Mouse (Mus musculus): ENCODE results near the gene Hsp90ab1. TPM values are rescaled to one million over a fixed set of nuclear protein-coding genes. Genes with fewer than 3 reads are reported as not detected.

Hsp90ab1 gene
- polyA plus RNA-seq, 1 experiment from 2014 or later: 1,571 TPM

GRCm38 (mm10) chr17:45566031-45566359, 7.1 kb downstream of the Hsp90ab1 start:
- no peaks in the 10 kb centered on the region for H3K9me3 ChIP-seq (ENCODE audit: control insufficient read depth, low read length)
- H3K36me3 ChIP-seq (ENCODE audit: control insufficient read depth, insufficient read depth, low read length): peaks cover 40% of the 10 kb centered on the region
- peaks cover 11% of the 10 kb centered on the region for H3K4me1 ChIP-seq (ENCODE audit: control insufficient read depth, insufficient read depth, low read depth, low read length)
- no peak overlapping the region for H3K4me3 ChIP-seq (ENCODE audit: low read length)
- no peak overlapping the region for H3K27ac ChIP-seq (ENCODE audit: low read depth, low read length)
- WGBS: 88% methylated on average over 1 of the region's 1 CpGs
- H3K4me2 ChIP-seq (ENCODE audit: low read length): no peak overlapping the region
- ATAC-seq: no peak
- H3K9ac ChIP-seq (ENCODE audit: low read depth, low read length): no peak overlapping the region
- H3K27me3 ChIP-seq (replicated peaks; ENCODE audit: control insufficient read depth, insufficient read depth, low read length): no peaks in the 10 kb centered on the region

GRCm38 (mm10) chr17:45565103-45565502, 8.0 kb downstream of the Hsp90ab1 start:
- Histone ChIP-seq H3K4me1 (ENCODE audit: control insufficient read depth, insufficient read depth, low read depth, low read length) (peaks cover 10% of the 10 kb centered on the region), H3K27me3 (replicated peaks; ENCODE audit: control insufficient read depth, insufficient read depth, low read length) (no peaks in the 10 kb centered on the region), H3K4me3 (ENCODE audit: low read length) (peak overlapping the region; percentile 66), H3K9ac (ENCODE audit: low read depth, low read length) (peak overlapping the region; percentile 75), H3K9me3 (ENCODE audit: control insufficient read depth, low read length) (no peaks in the 10 kb centered on the region), H3K27ac (ENCODE audit: low read depth, low read length) (no peak overlapping the region), H3K4me2 (ENCODE audit: low read length) (peak overlapping the region; percentile 84), H3K36me3 (ENCODE audit: control insufficient read depth, insufficient read depth, low read length) (peaks cover 34% of the 10 kb centered on the region)
- no peak for ATAC-seq
- 93% methylated on average over 11 of the region's 11 CpGs for WGBS

- 7% methylated on average over 18 of the region's 18 CpGs for WGBS
- ATAC-seq: peak; percentile 0; the same call in 1 of the 2 replicates
- Histone ChIP-seq H3K4me3 (ENCODE audit: low read length) (peak overlapping the region; percentile 66), H3K4me2 (ENCODE audit: low read length) (peak overlapping the region; percentile 84), H3K4me1 (ENCODE audit: control insufficient read depth, insufficient read depth, low read depth, low read length) (peaks cover 10% of the 10 kb centered on the region), H3K27me3 (replicated peaks; ENCODE audit: control insufficient read depth, insufficient read depth, low read length) (no peaks in the 10 kb centered on the region), H3K36me3 (ENCODE audit: control insufficient read depth, insufficient read depth, low read length) (peaks cover 29% of the 10 kb centered on the region), H3K9me3 (ENCODE audit: control insufficient read depth, low read length) (no peaks in the 10 kb centered on the region), H3K27ac (ENCODE audit: low read depth, low read length) (peak overlapping the region; percentile 85), H3K9ac (ENCODE audit: low read depth, low read length) (peak overlapping the region; percentile 75)
These were observed 8.5 kb downstream of the Hsp90ab1 start for GRCm38 (mm10) chr17:45564531-45565084.

- peak; percentile 89 for ATAC-seq
- Histone ChIP-seq H3K4me3 (ENCODE audit: low read length) (peak within 1 kb of the TSS; percentile 66), H3K9me3 (ENCODE audit: control insufficient read depth, low read length) (no peaks in the 10 kb centered on the region), H3K27ac (ENCODE audit: low read depth, low read length) (peak within 1 kb of the TSS; percentile 85), H3K4me2 (ENCODE audit: low read length) (peak within 1 kb of the TSS; percentile 84), H3K36me3 (ENCODE audit: control insufficient read depth, insufficient read depth, low read length) (peaks cover 22% of the 10 kb centered on the region), H3K27me3 (replicated peaks; ENCODE audit: control insufficient read depth, insufficient read depth, low read length) (no peaks in the 10 kb centered on the region), H3K9ac (ENCODE audit: low read depth, low read length) (peak within 1 kb of the TSS; percentile 75), H3K4me1 (ENCODE audit: control insufficient read depth, insufficient read depth, low read depth, low read length) (peaks cover 10% of the 10 kb centered on the region)
- under 1% methylated on average over 47 of the region's 61 CpGs for WGBS
These were observed 9.2 kb downstream of the Hsp90ab1 start, which contains the start of gene Slc35b2 for GRCm38 (mm10) chr17:45563655-45564530. TSS of gene Slc35b2 (plus strand) at chr17:45563874.

- Histone ChIP-seq H3K4me2 (ENCODE audit: low read length) (no peak overlapping the region; the same call in 1 of the 2 replicates), H3K9me3 (ENCODE audit: control insufficient read depth, low read length) (no peaks in the 10 kb centered on the region), H3K9ac (ENCODE audit: low read depth, low read length) (no peak overlapping the region), H3K36me3 (ENCODE audit: control insufficient read depth, insufficient read depth, low read length) (peaks cover 15% of the 10 kb centered on the region), H3K27me3 (replicated peaks; ENCODE audit: control insufficient read depth, insufficient read depth, low read length) (no peaks in the 10 kb centered on the region), H3K4me3 (ENCODE audit: low read length) (no peak overlapping the region), H3K27ac (ENCODE audit: low read depth, low read length) (no peak overlapping the region), H3K4me1 (ENCODE audit: control insufficient read depth, insufficient read depth, low read depth, low read length) (peaks cover 10% of the 10 kb centered on the region)
- no peak for ATAC-seq
- 80% methylated on average over 12 of the region's 12 CpGs for WGBS
These were observed 9.9 kb downstream of the Hsp90ab1 start for GRCm38 (mm10) chr17:45563216-45563615.

GRCm38 (mm10) chr17:45559732-45560525, 13.1 kb downstream of the Hsp90ab1 start:
- WGBS: 87% methylated on average over 15 of the region's 15 CpGs

GRCm38 (mm10) chr17:45557998-45558862, 14.8 kb downstream of the Hsp90ab1 start:
- no peaks in the 10 kb centered on the region for H3K9me3 ChIP-seq (ENCODE audit: control insufficient read depth, low read length)
- H3K27ac ChIP-seq (ENCODE audit: low read depth, low read length): no peak overlapping the region
- peaks cover 2% of the 10 kb centered on the region for H3K27me3 ChIP-seq (replicated peaks; ENCODE audit: control insufficient read depth, insufficient read depth, low read length)
- 71% methylated on average over 16 of the region's 16 CpGs for whole genome bisulfite sequencing
- no peak overlapping the region for H3K4me3 ChIP-seq (ENCODE audit: low read length)
- peaks cover 11% of the 10 kb centered on the region for H3K4me1 ChIP-seq (ENCODE audit: control insufficient read depth, insufficient read depth, low read depth, low read length)
- no peak overlapping the region; the same call in 1 of the 2 replicates for H3K4me2 ChIP-seq (ENCODE audit: low read length)
- ATAC-seq: no peak
- peak overlapping the region; percentile 29; the same call in 1 of the 2 replicates for H3K9ac ChIP-seq (ENCODE audit: low read depth, low read length)
- H3K36me3 ChIP-seq (ENCODE audit: control insufficient read depth, insufficient read depth, low read length): no peaks in the 10 kb centered on the region

More at GRCm38 (mm10) chr17:45559732-45560525, 13.1 kb downstream of the Hsp90ab1 start:
- H3K9me3 ChIP-seq (ENCODE audit: control insufficient read depth, low read length): no peaks in the 10 kb centered on the region
- peaks cover 2% of the 10 kb centered on the region for H3K27me3 ChIP-seq (replicated peaks; ENCODE audit: control insufficient read depth, insufficient read depth, low read length)
- no peak overlapping the region for H3K27ac ChIP-seq (ENCODE audit: low read depth, low read length)
- no peak overlapping the region for H3K9ac ChIP-seq (ENCODE audit: low read depth, low read length)
- no peak overlapping the region for H3K4me3 ChIP-seq (ENCODE audit: low read length)
- ATAC-seq: no peak
- H3K4me1 ChIP-seq (ENCODE audit: control insufficient read depth, insufficient read depth, low read depth, low read length): peaks cover 17% of the 10 kb centered on the region
- no peaks in the 10 kb centered on the region for H3K36me3 ChIP-seq (ENCODE audit: control insufficient read depth, insufficient read depth, low read length)
- no peak overlapping the region for H3K4me2 ChIP-seq (ENCODE audit: low read length)

GRCm38 (mm10) chr17:45557246-45557824, 15.7 kb downstream of the Hsp90ab1 start:
- Histone ChIP-seq H3K9ac (ENCODE audit: low read depth, low read length) (no peak overlapping the region; the same call in none of the 2 replicates), H3K4me1 (ENCODE audit: control insufficient read depth, insufficient read depth, low read depth, low read length) (peaks cover 11% of the 10 kb centered on the region), H3K4me3 (ENCODE audit: low read length) (no peak overlapping the region), H3K36me3 (ENCODE audit: control insufficient read depth, insufficient read depth, low read length) (no peaks in the 10 kb centered on the region), H3K27me3 (replicated peaks; ENCODE audit: control insufficient read depth, insufficient read depth, low read length) (peaks cover 2% of the 10 kb centered on the region), H3K9me3 (ENCODE audit: control insufficient read depth, low read length) (no peaks in the 10 kb centered on the region), H3K27ac (ENCODE audit: low read depth, low read length) (no peak overlapping the region), H3K4me2 (ENCODE audit: low read length) (no peak overlapping the region; the same call in 1 of the 2 replicates)
- 69% methylated on average over 6 of the region's 7 CpGs for WGBS
- no peak for ATAC-seq
